Mouse (Mus musculus): ENCODE measurements around the gene Hspa12a.
A peak's percentile ranks its signal among the peaks of the same experiment; 100 is the strongest.

Gene Hspa12a

DNA sequence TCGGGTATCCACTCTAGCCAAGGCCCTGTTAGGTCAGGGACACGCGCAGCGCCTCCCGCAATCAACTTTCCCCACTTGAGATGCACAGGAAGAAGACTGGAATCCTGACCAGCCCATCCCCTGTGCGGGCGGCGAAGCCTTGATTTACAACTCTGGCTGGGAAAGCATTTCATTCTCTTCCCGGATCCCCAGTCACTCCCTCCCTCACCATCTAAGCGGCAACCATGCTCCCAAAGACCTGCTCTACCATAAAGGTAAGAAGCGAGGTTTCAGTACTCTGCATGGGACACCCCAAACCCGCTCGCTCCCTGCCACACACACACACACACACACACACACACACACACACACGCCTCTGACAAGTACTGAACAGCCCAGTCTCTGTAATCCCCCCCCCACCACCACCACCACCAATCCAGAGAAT lies 83.6 kb downstream of the Hspa12a start:
- no peak for DNase-seq (ENCODE audit: low spot score)

DNA sequence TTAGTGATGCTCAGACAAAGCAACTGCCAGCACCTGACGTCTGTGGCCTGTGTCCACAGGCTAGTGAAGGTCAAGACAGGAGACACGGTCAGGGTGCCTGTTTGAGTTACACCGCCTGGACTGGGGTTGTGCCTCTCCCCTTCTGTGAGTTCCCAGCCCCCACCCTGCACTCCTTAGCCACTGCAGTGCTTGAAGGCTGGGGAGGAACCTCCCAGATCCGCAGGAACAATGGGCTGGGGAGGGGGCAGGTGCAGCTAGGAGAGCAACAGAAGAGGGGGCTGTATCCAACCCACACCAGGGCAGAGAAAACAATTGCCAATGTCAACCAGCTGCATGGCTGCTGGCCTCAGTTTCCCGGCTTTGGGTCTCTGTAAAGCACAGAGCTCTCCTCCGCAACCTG lies 84.1 kb downstream of the Hspa12a start:
- no peak for DNase-seq (ENCODE audit: low spot score)

GRCm38 (mm10) chr19:58856129-58856855 lies 87.2 kb downstream of the Hspa12a start:
- no peak for DNase-seq (ENCODE audit: low spot score)

DNA sequence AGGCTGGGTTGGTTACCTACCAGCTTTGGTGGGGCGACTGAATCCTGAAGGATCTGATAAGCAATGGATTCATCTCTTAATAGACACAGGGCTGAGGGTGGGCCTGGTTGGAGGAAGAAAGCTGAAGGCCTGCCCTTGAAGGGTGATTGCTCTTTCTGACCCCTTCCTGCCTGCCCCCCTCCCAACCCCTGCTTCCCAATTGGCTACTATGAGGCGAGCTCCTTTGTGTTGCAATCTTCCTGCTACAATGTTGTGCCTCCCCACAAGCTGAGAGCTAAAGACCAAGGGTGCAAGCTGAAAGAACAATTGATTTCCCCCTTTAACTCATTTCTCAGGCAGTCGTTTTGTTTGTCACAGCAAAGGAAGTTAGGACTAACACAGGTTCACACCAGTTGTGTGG lies 88.6 kb downstream of the Hspa12a start:
- no peak for DNase-seq (ENCODE audit: low spot score)

DNA sequence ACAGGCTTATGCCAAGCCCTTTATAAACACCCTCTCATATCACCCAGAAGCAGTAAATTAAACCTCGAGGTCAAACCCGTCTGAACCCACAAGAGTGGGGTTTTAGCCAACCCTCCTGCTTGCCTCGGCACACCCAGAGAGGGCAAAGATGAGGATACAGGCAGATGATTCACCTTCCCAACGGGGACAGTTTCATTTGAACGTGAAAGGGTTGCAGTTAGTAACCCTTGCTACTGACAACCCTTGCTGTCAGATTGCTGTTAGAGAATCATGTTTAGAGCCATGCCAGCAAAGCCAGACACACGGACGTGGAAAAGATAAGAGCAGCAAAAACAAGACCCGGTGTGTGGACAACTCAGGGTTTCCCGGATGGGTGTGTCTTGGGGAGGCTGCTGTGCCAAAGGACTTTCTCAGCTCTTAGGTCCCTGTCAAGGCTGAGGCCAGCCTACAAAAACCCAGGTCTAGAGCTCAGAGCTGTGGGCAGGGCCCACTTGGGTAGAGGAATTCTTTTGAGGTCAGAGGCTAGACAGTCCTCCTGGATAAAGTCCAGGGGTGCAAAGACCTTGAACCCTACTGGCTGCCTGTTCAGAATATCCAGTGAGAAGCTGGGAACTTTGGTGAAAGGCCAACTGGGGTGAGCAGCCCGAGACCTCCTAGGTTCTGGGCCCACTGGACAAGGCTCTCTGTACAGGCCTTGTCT lies 90.3 kb downstream of the Hspa12a start:
- no peak for DNase-seq (ENCODE audit: low spot score)

- no peak for DNase-seq (ENCODE audit: low spot score)
Observed at GRCm38 (mm10) chr19:58850719-58851466, 92.6 kb downstream of the Hspa12a start.

DNA sequence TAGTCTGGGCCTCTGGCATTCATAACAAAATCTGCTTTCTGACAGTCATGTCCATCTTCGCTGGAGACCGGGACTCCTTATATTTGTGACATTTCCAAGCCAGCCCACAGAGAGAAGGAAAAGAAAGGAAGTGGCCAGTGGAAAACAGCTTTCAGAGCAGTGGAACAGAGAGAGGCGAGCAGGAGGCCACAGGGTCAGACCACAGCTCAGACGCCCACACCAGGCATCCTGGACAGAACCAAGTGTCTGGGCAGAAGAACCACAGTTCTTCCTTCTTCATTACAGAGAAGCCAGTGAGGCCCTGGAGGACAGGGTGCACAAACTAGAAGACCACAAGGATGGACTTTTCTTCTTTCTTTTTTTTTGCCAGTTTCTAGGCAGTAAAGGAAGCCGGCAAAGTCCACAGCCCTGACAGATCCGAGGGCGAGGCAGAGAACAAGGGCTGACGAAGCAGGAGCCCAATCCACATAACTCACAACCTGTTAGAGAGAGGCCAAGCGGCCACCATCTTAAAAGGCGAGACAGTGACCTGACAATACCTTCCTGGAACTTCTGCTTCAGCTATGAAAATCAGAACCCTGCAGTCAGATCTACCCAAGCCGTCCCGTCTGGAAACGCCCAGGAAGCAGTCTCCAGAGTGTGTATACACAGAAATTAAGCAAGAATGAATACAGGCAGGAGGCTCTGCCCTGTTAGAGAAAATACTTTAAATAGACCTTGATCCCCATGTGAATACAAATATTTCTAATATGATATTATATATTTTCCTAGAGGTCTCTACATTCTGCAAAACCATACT lies 93.9 kb downstream of the Hspa12a start:
- no peak for DNase-seq (ENCODE audit: low spot score)

DNA sequence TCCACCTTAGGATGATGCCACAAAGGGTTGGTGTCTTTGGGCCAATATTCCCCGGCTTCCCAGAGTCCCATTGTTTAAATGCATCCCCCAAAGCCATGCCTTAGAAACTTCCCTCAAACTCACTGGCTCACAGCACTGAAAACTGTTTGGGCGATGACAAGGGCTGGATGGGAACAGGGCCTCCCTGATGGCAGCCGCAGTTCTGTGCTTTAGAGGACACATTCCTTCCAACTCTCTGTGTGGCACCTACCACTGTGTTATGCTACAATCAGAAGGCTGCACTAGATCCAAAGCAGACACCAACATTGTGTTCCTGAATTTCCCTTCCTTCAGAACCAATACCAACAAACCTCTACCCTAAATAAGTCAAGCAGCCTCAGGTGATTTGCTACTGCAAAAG lies 99.8 kb downstream of the Hspa12a start:
- DNase-seq (ENCODE audit: low spot score): no peak

DNA sequence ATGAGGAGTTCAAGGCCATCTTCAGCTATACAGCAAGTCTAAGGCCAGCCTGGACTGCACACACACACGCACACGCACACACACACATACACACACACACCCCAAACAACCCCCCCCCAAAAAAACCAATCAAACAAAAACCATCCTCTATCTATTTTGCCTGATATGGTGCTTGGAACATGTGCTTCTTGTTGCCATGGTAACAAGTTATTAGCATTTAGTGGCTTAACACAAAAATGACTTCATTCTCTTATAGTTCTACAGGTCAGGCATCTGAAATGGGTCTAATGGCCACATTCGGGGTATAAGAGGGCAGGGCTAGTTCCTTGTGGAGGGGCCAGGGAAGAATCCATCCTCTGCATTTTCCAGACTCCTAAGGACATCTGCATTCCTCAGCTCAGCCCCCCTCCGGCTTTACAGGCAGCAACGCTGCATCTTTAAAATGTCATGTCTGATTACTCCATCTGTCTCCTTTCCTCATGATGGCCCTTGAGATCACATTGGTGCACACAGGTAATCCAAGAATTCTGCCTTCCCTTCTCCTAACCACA lies 102.7 kb downstream of the Hspa12a start:
- DNase-seq (ENCODE audit: low spot score): no peak

DNA sequence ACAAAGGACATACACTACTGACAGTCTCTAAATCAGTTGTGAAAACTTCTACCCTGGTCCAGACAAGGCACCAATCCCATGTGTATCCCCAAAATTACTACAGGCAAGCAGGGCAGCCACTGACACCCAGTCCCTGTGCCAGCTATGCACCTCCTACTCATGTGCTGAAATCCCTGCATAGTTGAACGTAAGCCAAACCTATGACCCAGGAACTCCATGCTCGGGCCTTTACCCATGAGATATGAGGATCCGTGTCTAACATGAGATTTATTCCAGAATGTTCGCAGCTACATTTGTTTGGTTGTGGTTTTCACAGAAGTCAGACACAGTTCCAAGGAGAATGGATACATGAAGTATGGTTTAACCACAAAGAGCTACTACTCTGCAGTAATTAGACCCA lies 103.6 kb downstream of the Hspa12a start:
- no peak for DNase-seq (ENCODE audit: low spot score)

- no peak for DNase-seq (ENCODE audit: low spot score)
Observed at GRCm38 (mm10) chr19:58839345-58839744, 104.1 kb downstream of the Hspa12a start.

GRCm38 (mm10) chr19:58838706-58839105 lies 104.7 kb downstream of the Hspa12a start:
- DNase-seq (ENCODE audit: low spot score): peak; percentile 50

DNA sequence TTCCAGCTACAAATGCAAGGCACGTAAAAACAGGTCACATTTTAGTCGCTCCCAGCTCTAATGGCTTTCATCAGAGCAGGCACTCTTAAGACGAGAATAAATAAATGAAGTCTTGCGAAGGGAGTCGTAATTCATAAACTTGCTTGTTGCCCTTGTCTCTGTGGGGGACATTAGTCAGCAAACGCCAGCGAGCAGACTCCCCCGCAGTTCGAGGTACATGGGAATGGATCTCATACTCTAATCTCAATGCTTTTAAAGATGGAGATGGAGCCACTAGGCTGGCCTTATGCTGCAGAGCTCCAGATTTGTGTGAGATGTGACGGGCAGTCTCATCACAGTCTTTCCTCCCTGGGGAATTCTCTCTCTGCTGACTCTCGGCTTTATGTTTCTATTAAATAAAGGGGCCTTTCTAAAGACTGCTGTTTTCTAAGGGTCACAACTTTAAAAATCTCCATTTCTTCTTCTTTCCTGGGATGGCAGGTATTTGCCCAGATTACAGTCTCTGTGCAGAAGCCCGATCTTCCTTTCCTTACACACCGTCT lies 109.7 kb downstream of the Hspa12a start:
- no peak for DNase-seq (ENCODE audit: low spot score)

DNA sequence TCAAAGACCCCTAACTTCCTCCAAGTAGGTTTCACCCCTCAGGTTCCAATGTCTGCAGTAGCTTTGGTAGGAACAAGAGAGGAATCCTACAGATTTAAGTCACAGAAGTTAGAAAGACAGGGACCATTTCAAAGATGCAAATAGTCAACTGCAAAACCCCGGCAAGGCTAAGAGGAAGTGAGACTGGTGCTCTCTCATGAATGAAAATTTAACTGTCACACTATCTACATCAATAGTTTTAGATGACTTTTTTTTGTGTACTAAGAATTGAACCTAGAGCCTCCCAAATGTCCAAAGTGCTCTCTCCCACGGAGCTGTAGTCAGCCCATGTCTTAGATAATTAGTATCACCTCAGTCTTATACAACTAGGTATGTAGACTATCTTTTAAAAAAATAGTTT lies 110.5 kb downstream of the Hspa12a start:
- DNase-seq (ENCODE audit: low spot score): no peak

DNA sequence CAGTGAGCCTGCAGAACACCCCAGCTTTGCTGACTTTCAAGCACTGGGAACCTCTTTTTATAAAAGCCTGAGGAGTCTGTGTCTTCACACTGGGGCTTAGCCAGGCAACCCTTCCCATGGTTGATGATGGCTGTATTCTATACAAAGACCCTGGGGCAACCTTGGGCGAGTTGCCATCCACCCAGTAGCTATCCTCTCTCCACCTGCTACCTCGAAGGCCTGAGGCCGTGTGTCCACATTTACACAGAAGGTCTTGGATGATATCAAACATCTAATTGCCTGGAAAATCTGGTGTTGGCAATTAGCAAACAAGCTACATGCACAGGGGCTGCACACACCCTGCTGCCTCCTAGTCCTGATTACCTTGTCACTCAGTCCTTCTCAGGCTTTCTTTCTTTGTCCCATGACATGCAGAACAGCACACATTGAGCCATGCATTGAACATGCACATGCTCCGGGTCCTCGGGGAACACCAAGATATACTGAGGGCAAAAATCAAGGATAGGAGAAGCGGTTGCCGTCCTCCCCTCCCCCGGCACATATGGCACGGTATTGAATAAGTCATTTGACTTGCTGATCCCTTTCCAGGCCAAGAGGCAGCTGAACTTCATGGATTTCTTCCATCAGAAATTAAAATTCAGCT lies 112.1 kb downstream of the Hspa12a start:
- DNase-seq (ENCODE audit: low spot score): no peak

GRCm38 (mm10) chr19:58830182-58830581 lies 113.3 kb downstream of the Hspa12a start:
- peak; percentile 60 for DNase-seq (ENCODE audit: low spot score)

- DNase-seq (ENCODE audit: low spot score): peak; percentile 84
Observed at GRCm38 (mm10) chr19:58829575-58829974, 113.9 kb downstream of the Hspa12a start.

DNA sequence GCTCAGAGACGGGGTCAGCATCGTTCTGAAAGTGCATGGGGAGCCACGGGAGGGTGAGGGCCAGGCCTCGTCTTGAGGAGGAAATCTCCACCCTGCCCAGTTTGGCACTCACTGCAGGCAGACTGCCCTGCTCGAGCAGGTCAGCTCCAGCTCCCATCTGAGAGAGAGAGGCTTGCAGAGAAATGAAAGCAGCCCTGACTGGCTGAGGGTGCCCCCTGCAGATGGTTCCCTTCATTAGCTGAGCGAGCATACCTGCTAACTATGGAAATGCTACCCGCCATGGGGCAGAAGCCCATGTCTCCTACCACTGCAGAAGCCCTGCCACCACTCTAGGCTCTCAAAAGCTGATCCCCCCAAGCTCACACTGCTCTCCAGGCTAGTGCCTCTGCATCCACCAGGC lies 115.8 kb downstream of the Hspa12a start:
- DNase-seq (ENCODE audit: low spot score): no peak

DNA sequence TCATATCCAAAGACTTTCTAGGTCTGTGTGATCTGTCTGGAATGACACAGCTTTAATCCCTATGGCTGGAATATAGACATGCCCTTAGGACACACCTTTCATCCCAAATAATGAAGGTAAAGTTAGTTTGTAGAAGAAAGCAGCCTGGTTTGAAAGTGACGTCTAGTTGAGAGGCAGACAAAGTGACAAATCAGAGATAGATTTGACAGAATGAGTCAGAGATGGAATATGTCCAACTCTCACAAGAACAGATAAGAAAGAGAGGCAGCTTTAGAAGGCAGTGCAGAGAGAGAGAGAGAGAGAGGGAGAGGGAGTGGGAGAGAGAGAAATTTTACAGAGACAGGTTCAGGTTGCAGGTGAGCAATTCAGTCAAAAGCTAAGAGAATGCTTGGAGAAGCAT lies 119.1 kb downstream of the Hspa12a start:
- DNase-seq (ENCODE audit: low spot score): no peak

- no peak for DNase-seq (ENCODE audit: low spot score)
Observed at GRCm38 (mm10) chr19:58823301-58823700, 120.2 kb downstream of the Hspa12a start.

Measured in layer of hippocampus, adult 11-12 months (tissue).